Mouse (Mus musculus): ENCODE data around the gene Dcps. TPM values are rescaled to one million over a fixed set of nuclear protein-coding genes. Genes with fewer than 3 reads are reported as not detected.
A peak's percentile ranks its signal among the peaks of the same experiment; 100 is the strongest.

Gene Dcps
- polyA plus RNA-seq (2016; fragmentation: Nextera tagmentation; extraction: Ambion mirVana), result 61.5 and 64.4 TPM in 2 replicates

DNA sequence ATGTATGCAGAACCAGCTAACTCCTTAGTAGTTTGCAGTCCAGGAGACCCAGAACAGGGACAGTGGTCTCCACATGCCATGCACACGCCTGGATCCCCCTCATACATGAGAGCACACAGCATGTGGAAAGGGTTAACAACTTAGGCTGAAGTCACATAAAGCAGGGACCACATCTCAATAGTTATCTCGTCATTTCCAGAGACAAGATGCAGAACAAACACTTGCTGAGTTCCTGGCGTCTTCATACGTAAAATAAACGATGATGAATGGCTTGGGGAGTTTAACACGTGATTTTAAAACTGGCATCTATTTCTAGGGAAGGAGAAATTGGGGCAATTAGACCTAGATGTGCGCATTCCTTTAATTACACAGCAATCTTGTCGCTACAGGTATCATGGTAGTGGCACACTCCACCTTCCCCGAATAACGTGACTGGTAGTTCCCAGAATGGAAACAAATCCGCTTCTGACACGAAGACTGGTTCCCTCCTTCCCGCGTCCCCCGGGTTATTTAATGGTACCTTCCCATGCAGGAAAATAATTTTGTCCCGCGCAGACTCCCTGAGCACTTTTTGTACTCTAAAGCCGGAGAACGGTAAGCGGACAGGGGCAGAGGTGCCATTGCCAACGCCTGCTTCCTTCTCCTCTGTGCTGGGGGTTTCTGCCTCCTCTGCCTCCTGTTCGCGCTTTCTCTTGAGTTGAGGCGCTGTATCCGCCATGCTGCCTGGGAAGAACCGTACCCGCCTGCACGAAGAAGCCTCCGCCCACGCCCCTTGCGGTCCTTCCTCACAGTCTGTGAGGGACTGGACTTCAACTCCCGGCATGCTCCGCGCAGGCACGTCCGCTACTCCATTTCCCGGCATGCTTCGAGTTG lies at the start of gene Dcps:
Gene Dcps, minus strand, starts transcription at position 811 of the 873 bp plus-strand sequence.
- H3K4me2 ChIP-seq, result peak within 1 kb of the TSS; percentile 85
- peak within 1 kb of the TSS; percentile 74 for H3K4me3 ChIP-seq
- H3K4me1 ChIP-seq (replicated peaks), result 0 out of 2 replicates have a peak, but pooled peaks cover 8% of the 10 kb centered on the region
- no peaks in the 10 kb centered on the region for H3K9me3 ChIP-seq (replicated peaks)
- peak within 1 kb of the TSS; percentile 73 for H3K9ac ChIP-seq
- peak within 1 kb of the TSS; percentile 85 for H3K27ac ChIP-seq (ENCODE audit: poor library complexity, severe bottlenecking)
- H3K36me3 ChIP-seq, result peaks cover 6% of the 10 kb centered on the region
- H3K27me3 ChIP-seq (replicated peaks), result no peaks in the 10 kb centered on the region
- peak; percentile 96 for ATAC-seq (ENCODE audit: insufficient number of reproducible peaks, low FRiP score)
- under 1% methylated on average over 38 of the region's 38 CpGs for WGBS

DNA sequence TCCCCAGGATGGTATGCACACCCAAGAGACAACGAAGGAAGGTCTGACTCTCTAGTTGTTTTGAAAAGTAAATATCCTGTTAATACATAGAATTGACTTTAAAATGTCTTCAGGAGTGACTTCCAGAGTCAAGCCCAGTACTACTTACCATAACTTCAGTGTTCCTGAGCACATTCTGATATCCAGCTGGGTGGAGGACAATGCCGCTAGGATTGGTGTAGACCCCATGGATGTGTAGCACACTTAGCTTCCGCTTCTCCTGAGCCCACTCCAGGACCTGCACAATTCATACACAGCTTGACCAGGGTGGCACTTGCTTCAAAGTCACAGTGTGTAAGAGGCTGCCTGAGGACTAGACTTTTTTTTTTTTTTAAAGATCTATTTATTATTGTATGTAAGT lies 47.6 kb upstream of the Dcps start:
- no peak for ATAC-seq (ENCODE audit: insufficient number of reproducible peaks, low FRiP score)
- no peak overlapping the region for H3K27ac ChIP-seq (ENCODE audit: poor library complexity, severe bottlenecking)
- no peak overlapping the region for H3K4me2 ChIP-seq
- H3K4me1 ChIP-seq (replicated peaks), result no peaks in the 10 kb centered on the region
- no peaks in the 10 kb centered on the region for H3K27me3 ChIP-seq (replicated peaks)
- WGBS, result 89% methylated on average over 3 of the region's 3 CpGs
- H3K36me3 ChIP-seq, result peaks cover 52% of the 10 kb centered on the region
- no peaks in the 10 kb centered on the region for H3K9me3 ChIP-seq (replicated peaks)
- no peak overlapping the region for H3K4me3 ChIP-seq
- no peak overlapping the region for H3K9ac ChIP-seq

DNA sequence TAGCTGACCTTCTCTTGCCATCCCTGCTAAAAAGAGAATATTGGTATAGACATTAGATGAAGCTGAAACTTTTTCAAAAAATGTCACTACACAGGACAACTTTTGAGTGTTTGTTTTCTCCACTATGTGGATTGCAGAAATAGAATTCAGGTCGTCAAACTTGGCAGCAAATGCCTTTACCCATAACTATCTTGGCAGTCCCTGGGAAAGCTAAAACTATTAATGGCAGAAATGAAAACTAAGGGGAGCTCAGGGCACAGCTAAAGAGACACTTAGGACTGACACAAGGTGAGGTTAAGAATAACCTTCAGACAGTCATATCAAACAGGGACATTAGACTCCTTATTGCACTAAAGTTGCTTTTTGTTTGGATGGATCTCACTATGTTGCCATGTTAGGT lies 42.1 kb upstream of the Dcps start:
- no peaks in the 10 kb centered on the region for H3K9me3 ChIP-seq (replicated peaks)
- no peak overlapping the region for H3K9ac ChIP-seq
- no peak overlapping the region for H3K4me2 ChIP-seq
- WGBS, result 80% methylated on average over 1 of the region's 1 CpGs
- no peak overlapping the region for H3K4me3 ChIP-seq
- H3K27me3 ChIP-seq (replicated peaks), result no peaks in the 10 kb centered on the region
- H3K36me3 ChIP-seq, result peaks cover 87% of the 10 kb centered on the region
- H3K4me1 ChIP-seq (replicated peaks), result no peaks in the 10 kb centered on the region
- no peak overlapping the region for H3K27ac ChIP-seq (ENCODE audit: poor library complexity, severe bottlenecking)
- ATAC-seq (ENCODE audit: insufficient number of reproducible peaks, low FRiP score), result no peak

DNA sequence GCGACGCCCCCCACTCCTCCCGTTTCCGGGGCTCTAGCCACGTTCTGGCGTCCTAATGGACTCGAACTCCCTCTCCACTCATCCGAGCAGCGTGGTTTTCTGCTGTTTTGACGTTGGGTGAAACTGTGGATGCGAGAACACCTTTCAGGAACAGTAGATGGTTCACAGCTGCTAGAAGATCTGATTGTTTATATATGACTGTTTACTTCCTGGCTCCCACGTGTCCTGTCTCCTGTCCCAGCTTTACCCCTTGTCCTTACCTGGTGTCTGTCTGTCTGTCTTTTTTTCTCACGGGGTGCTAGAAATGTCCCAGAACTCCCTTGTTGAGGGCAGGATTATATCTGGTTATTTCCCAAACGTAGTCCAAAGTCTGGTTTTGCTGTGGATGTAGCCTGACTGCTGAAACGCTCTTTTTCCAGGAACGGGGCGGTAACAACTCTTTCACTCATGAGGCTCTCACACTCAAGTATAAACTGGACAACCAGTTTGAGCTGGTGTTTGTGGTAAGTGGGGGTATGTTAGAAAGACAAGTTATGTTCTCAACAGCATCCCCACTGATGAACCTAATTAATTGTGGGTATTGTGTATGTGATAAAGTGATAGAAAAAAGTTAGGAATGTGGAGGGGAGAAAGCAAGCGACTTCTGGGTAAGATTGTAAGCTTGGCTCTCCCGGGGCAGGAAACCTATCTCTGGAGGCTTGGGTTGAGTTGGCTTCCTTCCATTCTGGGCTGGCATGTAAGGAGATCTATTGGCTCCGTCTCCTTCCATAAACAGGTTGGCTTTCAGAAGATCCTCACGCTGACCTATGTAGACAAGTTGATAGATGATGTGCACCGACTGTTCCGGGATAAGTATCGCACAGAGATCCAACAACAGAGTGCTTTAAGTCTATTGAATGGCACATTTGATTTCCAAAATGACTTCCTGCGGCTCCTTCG lies 36.0 kb upstream of the Dcps start:
- peak overlapping the region; percentile 68 for H3K4me3 ChIP-seq
- 29% methylated on average over 26 of the region's 26 CpGs for WGBS
- peak overlapping the region; percentile 70 for H3K4me2 ChIP-seq
- H3K9ac ChIP-seq, result peak overlapping the region; percentile 84
- H3K9me3 ChIP-seq (replicated peaks), result no peaks in the 10 kb centered on the region
- no peak for ATAC-seq (ENCODE audit: insufficient number of reproducible peaks, low FRiP score)
- peaks cover 65% of the 10 kb centered on the region for H3K36me3 ChIP-seq
- H3K4me1 ChIP-seq (replicated peaks), result peaks cover 20% of the 10 kb centered on the region
- no peaks in the 10 kb centered on the region for H3K27me3 ChIP-seq (replicated peaks)
- H3K27ac ChIP-seq (ENCODE audit: poor library complexity, severe bottlenecking), result 0 out of 2 replicates have a peak overlapping the region, but pooled peaks have one; percentile 14

DNA sequence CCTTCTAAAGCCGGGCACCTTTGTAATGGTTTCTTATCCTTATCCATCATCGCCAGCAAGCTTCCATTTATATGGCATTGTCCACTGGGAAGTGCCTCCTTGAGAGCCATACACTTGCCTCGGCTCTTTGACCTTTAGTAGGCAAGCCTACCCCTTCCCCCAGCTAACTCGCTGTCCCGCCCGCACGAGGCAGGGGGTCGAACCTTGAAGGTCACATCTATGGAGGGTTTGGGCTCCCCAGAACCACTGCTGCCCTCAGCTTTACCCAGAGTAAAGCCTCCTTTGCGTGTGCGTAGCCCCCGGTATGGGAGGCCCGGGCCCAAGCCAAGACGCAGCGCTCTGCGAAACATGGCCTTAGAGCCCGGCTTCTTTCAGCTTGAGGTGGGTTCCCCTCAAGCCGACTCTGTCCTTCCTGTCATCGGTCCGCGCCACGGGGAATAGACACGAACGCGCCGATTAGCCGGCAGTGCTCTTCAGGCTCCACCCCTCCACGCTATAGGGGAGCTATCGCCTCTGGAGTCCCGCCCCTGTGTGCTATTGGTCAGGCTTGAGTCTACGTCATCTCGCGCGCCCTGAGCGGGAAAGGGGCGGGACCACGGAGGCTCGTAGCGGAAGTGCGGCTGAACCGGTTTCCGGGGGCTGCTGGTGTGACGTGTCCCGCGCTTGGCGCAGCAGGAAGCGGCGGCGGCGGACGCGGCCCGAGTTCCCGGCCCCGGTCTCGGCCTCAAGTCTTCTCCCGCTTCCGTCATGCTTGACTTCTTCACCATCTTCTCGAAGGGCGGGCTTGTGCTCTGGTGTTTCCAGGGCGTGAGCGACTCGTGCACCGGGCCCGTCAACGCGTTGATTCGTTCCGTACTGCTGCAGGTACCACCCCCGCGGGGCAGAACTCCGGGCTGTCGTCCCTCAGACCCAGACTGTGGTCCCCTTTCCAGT lies 34.9 kb upstream of the Dcps start, which contains the start of gene Foxred1:
Gene Foxred1, minus strand, starts transcription at position 514 of the 933 bp plus-strand sequence.
- H3K4me1 ChIP-seq (replicated peaks), result peaks cover 20% of the 10 kb centered on the region
- H3K27ac ChIP-seq (ENCODE audit: poor library complexity, severe bottlenecking), result peak within 1 kb of the TSS; percentile 98
- no peaks in the 10 kb centered on the region for H3K27me3 ChIP-seq (replicated peaks)
- H3K9me3 ChIP-seq (replicated peaks), result no peaks in the 10 kb centered on the region
- H3K36me3 ChIP-seq, result peaks cover 66% of the 10 kb centered on the region
- H3K4me2 ChIP-seq, result peak within 1 kb of the TSS; percentile 92
- under 1% methylated on average over 71 of the region's 72 CpGs for WGBS
- H3K9ac ChIP-seq, result peak within 1 kb of the TSS; percentile 88
- peak; percentile 100 for ATAC-seq (ENCODE audit: insufficient number of reproducible peaks, low FRiP score)
- H3K4me3 ChIP-seq, result peak within 1 kb of the TSS; percentile 68

DNA sequence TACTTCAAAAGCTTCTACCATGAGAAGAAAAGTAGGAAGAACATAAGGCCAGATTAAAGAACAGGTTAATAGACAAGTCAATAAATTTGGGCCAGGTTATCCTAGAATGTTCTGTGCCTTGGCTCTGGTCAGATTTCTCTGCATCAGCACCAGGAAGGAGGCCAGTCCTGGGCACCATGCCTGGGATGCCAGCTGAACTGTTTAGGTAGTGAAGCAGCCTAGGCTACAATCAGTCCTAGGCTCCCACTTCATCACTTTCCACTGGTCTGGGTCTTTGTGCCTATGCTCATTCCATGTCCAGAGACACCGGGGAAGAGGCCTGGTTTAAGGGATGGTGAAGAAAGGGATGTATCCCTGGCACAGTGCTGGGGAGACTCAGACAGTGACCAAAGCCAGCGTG lies 28.6 kb upstream of the Dcps start:
- H3K4me1 ChIP-seq (replicated peaks), result peaks cover 22% of the 10 kb centered on the region
- 79% methylated on average over 2 of the region's 2 CpGs for whole genome bisulfite sequencing
- ATAC-seq (ENCODE audit: insufficient number of reproducible peaks, low FRiP score), result no peak
- no peaks in the 10 kb centered on the region for H3K27me3 ChIP-seq (replicated peaks)
- H3K9me3 ChIP-seq (replicated peaks), result no peaks in the 10 kb centered on the region
- H3K36me3 ChIP-seq, result peaks cover 52% of the 10 kb centered on the region
- no peak overlapping the region for H3K27ac ChIP-seq (ENCODE audit: poor library complexity, severe bottlenecking)
- H3K9ac ChIP-seq, result no peak overlapping the region
- H3K4me2 ChIP-seq, result no peak overlapping the region
- H3K4me3 ChIP-seq, result no peak overlapping the region

DNA sequence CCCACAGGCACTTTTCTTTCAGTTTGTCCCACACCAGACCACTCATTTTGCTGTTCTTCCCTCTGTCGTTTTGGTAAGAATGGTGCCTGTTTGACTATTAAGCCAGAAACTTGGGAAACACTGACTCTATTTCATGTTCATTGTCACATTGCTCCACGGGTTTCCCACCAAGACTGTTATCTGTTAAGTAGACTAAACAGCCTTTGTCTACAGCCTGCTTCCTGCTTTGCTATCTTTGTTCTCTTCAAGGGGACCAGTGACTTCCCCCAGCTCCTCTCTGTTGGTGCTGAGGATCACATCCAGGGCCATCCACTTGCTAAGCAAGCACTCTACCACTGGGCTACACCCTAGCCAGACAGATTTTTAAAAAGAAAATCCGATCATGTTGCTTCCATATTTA lies 27.7 kb upstream of the Dcps start:
- Histone ChIP-seq H3K9me3 (replicated peaks) (no peaks in the 10 kb centered on the region), H3K27me3 (replicated peaks) (no peaks in the 10 kb centered on the region), H3K27ac (ENCODE audit: poor library complexity, severe bottlenecking) (no peak overlapping the region), H3K9ac (no peak overlapping the region), H3K36me3 (peaks cover 44% of the 10 kb centered on the region), H3K4me3 (no peak overlapping the region), H3K4me2 (no peak overlapping the region), H3K4me1 (replicated peaks) (peaks cover 19% of the 10 kb centered on the region)
- ATAC-seq (ENCODE audit: insufficient number of reproducible peaks, low FRiP score), result no peak
- 34% methylated on average over 3 of the region's 3 CpGs for WGBS

DNA sequence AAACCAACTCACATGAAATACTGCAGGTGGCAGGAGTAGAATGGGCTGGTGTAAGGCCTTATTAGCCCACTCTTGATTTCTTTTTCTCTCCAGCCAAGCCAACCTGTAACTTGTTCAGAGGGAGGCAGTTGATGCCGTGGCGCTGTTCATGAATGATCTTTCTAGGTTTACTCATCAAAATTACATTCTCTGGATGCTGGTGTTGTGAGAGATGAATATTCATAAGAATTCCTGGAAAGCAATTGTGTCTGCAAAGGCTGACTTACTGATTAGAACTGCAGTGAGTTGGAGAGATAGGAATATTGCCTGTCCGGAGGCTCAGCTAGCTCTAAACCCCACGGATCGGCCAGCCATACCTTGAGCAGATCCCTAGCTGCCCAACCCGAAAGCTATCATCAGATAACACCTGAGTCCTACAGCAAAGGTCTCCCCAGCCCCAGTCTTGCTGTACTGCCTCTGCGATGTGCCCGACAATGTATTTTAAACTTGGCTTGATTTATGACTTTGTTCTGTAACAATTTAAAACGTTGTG lies 24.7 kb upstream of the Dcps start:
- H3K27ac ChIP-seq (ENCODE audit: poor library complexity, severe bottlenecking), result no peak overlapping the region
- ATAC-seq (ENCODE audit: insufficient number of reproducible peaks, low FRiP score), result no peak
- no peaks in the 10 kb centered on the region for H3K27me3 ChIP-seq (replicated peaks)
- H3K4me1 ChIP-seq (replicated peaks), result peaks cover 19% of the 10 kb centered on the region
- H3K4me2 ChIP-seq, result peak overlapping the region; percentile 74
- peak overlapping the region; percentile 86 for H3K9ac ChIP-seq
- no peaks in the 10 kb centered on the region for H3K9me3 ChIP-seq (replicated peaks)
- WGBS, result 47% methylated on average over 9 of the region's 9 CpGs
- H3K36me3 ChIP-seq, result peaks cover 15% of the 10 kb centered on the region
- peak overlapping the region; percentile 80 for H3K4me3 ChIP-seq

DNA sequence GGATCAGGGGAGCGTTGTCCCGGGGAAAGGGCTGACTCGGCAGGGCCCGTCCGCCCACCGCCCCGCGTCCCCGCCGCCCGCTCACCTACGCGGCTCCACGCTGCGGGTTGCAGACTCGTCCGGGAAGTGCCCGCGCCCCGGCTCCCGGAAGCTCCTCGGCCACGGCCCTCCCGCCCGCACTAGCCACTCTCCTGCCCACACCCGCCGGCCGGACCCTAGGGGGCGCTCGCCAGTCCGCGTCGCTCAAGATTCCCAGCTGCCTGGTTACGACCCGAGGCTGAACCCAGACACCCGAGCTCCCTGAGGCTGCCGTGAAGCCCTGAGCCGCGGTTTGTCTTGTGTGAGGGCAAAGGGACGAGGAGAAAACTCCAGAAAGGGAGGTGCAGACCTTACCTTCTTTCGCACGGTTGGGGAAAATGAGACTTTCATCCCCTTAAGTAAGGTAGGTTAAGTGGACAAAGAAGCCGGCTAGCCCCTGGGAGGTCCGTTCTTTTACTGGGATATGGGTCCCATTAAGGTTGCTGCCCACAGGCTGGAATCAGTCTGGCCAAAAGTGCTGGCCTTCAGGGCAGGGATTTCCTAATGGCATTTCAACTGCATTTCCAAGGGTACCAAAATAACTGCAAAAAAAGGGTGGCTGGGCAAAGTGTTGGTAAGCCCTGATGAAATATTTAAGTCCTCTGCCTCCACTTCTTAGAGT lies 24.1 kb upstream of the Dcps start, which contains the start of the genes Srpr and Tirap:
Gene Srpr, plus strand, starts transcription at position 404 of the 700 bp plus-strand sequence.
Gene Tirap, minus strand, starts transcription at position 520 of the 700 bp plus-strand sequence.
- Histone ChIP-seq H3K9ac (peak within 1 kb of the TSS; percentile 86), H3K27ac (ENCODE audit: poor library complexity, severe bottlenecking) (no peak within 1 kb of the TSS), H3K4me3 (peak within 1 kb of the TSS; percentile 80), H3K27me3 (replicated peaks) (no peaks in the 10 kb centered on the region), H3K36me3 (peaks cover 8% of the 10 kb centered on the region), H3K4me1 (replicated peaks) (peaks cover 19% of the 10 kb centered on the region), H3K4me2 (peak within 1 kb of the TSS; percentile 74), H3K9me3 (replicated peaks) (no peaks in the 10 kb centered on the region)
- WGBS, result under 1% methylated on average over 43 of the region's 44 CpGs
- ATAC-seq (ENCODE audit: insufficient number of reproducible peaks, low FRiP score), result peak; percentile 90

Measured in heart, embryonic 12.5 days (tissue).